In the genomic region with DNA sequence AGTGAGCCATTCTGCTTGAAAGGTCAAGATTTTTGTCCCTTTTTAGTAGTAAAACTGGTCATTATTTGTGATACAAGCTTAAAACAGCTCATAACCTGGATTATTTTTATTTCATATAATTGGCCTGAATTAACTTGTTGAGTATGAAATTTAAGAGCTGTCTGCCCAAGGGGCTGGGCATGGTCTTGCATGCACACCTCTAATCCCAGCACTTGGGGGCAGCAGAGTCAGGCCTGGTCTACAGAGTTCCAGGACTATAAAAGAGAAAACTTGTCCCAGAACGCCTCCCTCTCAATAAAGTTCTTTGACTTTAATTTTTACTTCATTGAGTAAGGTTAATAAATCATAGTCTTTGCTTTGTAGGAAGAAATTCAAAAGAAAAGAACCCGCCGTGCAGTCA, we compare ENCODE assay signal across 8 mouse cellular contexts. TPM values are rescaled to one million over a fixed set of nuclear protein-coding genes. Genes with fewer than 3 reads are reported as not detected.
DNase-seq lines count a peak whose midpoint lies in the region; ATAC-seq and TF ChIP-seq lines count a peak whose summit lies in the region.

No protein-coding gene starts in this region.

- ATAC-seq in forebrain, embryonic 11.5 days (replicated peaks; ENCODE audit: low FRiP score) = no peak
- no peak for ATAC-seq in forebrain, embryonic 12.5 days (ENCODE audit: low FRiP score)
- no peak for ATAC-seq in neural tube, embryonic 11.5 days (ENCODE audit: insufficient read depth, low FRiP score, low TSS enrichment)
- peak; percentile 30 for ATAC-seq in common myeloid progenitor, adult 5-6 weeks (replicated peaks; ENCODE audit: low read depth, poor library complexity, severe bottlenecking)
- no peak for ATAC-seq in liver, embryonic 13.5 days (ENCODE audit: low read depth)

- TF ChIP-seq POLR2A in thymus, adult 2 months (IDR thresholded peaks at IDR 0.05; ENCODE audit: control insufficient read depth, extremely low read depth, insufficient read depth, low read length, poor library complexity) = no peak

- intact Hi-C loops in left cerebral cortex, postnatal 36 days (cut with DNase I) = loop anchor here (5.0 kb wide), 1 partner anchor 37 kb away; a partner anchor contains a TSS

- WGBS in forebrain, embryonic 11.5 days = 85% methylated on average over 3 of the region's 3 CpGs
- WGBS in forebrain, embryonic 12.5 days = 78% methylated on average over 3 of the region's 3 CpGs
- 88% methylated on average over 3 of the region's 3 CpGs for WGBS in neural tube, embryonic 11.5 days
- 87% methylated on average over 3 of the region's 3 CpGs for WGBS in liver, embryonic 13.5 days (ENCODE audit: insufficient replicate concordance)
- 84% methylated on average over 3 of the region's 3 CpGs for WGBS in thymus, adult 2 months

- no peaks in the 10 kb centered on the region for H3K27me3 ChIP-seq in forebrain, embryonic 11.5 days (ENCODE audit: control insufficient read depth, insufficient read depth, low read length)
- no peaks in the 10 kb centered on the region for H3K27me3 ChIP-seq in forebrain, embryonic 12.5 days
- H3K27me3 ChIP-seq in neural tube, embryonic 11.5 days (ENCODE audit: control insufficient read depth, insufficient read depth, low read length) = no peaks in the 10 kb centered on the region
- H3K27me3 ChIP-seq in liver, embryonic 13.5 days = no peaks in the 10 kb centered on the region
- no peaks in the 10 kb centered on the region for H3K27me3 ChIP-seq in thymus, adult 2 months (ENCODE audit: control insufficient read depth, insufficient read depth, low read length)

- no peak overlapping the region for H3K4me3 ChIP-seq in forebrain, embryonic 11.5 days (ENCODE audit: low read depth, low read length)
- H3K4me3 ChIP-seq in forebrain, embryonic 12.5 days (replicated peaks) = no peak overlapping the region
- no peak overlapping the region for H3K4me3 ChIP-seq in neural tube, embryonic 11.5 days (ENCODE audit: low read depth, low read length)
- no peak overlapping the region; the same call in 1 of the 2 replicates for H3K4me3 ChIP-seq in liver, embryonic 13.5 days (replicated peaks)
- no peak overlapping the region for H3K4me3 ChIP-seq in thymus, adult 2 months (ENCODE audit: control insufficient read depth, insufficient read depth, low read length)

- H3K4me1 ChIP-seq in forebrain, embryonic 11.5 days (replicated peaks; ENCODE audit: control insufficient read depth, insufficient read depth, low read length) = peaks cover 10% of the 10 kb centered on the region
- H3K4me1 ChIP-seq in forebrain, embryonic 12.5 days = peaks cover 13% of the 10 kb centered on the region
- H3K4me1 ChIP-seq in neural tube, embryonic 11.5 days (ENCODE audit: control insufficient read depth, insufficient read depth, low read length) = peaks cover 7% of the 10 kb centered on the region
- peaks cover 69% of the 10 kb centered on the region for H3K4me1 ChIP-seq in liver, embryonic 13.5 days (replicated peaks)
- H3K4me1 ChIP-seq in thymus, adult 2 months (replicated peaks; ENCODE audit: control insufficient read depth, insufficient read depth, low read length) = peaks cover 2% of the 10 kb centered on the region; the same call in 1 of the 2 replicates

- H3K9ac ChIP-seq in forebrain, embryonic 11.5 days (ENCODE audit: low read length) = no peak overlapping the region
- H3K9ac ChIP-seq in forebrain, embryonic 12.5 days = no peak overlapping the region
- no peak overlapping the region for H3K9ac ChIP-seq in neural tube, embryonic 11.5 days (ENCODE audit: low read length)
- H3K9ac ChIP-seq in liver, embryonic 13.5 days = 0 out of 2 replicates have a peak overlapping the region, but pooled peaks have one; percentile 40

- no peak for TF ChIP-seq CTCF in thymus, adult 2 months (IDR thresholded peaks at IDR 0.05; ENCODE audit: borderline replicate concordance, control insufficient read depth, extremely low read depth, insufficient read depth, low read length, poor library complexity)

- DNase-seq in forebrain, embryonic 11.5 days (ENCODE audit: low spot score) = peak; percentile 54
- peak; percentile 40 for DNase-seq in neural tube, embryonic 11.5 days (ENCODE audit: low spot score)
- no peak for DNase-seq in neural tube, embryonic 10.5 days (ENCODE audit: extremely low spot score, low spot score)
- DNase-seq in liver, embryonic 13.5 days = peak; percentile 33
- peak; percentile 56 for DNase-seq in thymus, adult 2 months
- DNase-seq in left cerebral cortex, postnatal 36 days (ENCODE audit: low spot score in 2 of 2) = no peak

- H3K9me3 ChIP-seq in forebrain, embryonic 11.5 days (ENCODE audit: control insufficient read depth, low read length) = no peaks in the 10 kb centered on the region
- H3K9me3 ChIP-seq in forebrain, embryonic 12.5 days = no peaks in the 10 kb centered on the region
- no peaks in the 10 kb centered on the region for H3K9me3 ChIP-seq in neural tube, embryonic 11.5 days (ENCODE audit: control insufficient read depth, low read length)
- H3K9me3 ChIP-seq in liver, embryonic 13.5 days (replicated peaks) = no peaks in the 10 kb centered on the region

- H3K27ac ChIP-seq in forebrain, embryonic 11.5 days (ENCODE audit: low read depth, low read length) = no peak overlapping the region
- no peak overlapping the region for H3K27ac ChIP-seq in forebrain, embryonic 12.5 days
- no peak overlapping the region for H3K27ac ChIP-seq in neural tube, embryonic 11.5 days (ENCODE audit: low read depth, low read length)
- 0 out of 2 replicates have a peak overlapping the region, but pooled peaks have one; percentile 1 for H3K27ac ChIP-seq in liver, embryonic 13.5 days
- no peak overlapping the region for H3K27ac ChIP-seq in thymus, adult 2 months (ENCODE audit: control insufficient read depth, insufficient read depth, low read length)

- peaks cover 14% of the 10 kb centered on the region; the same call in 1 of the 2 replicates for H3K36me3 ChIP-seq in forebrain, embryonic 11.5 days (ENCODE audit: control insufficient read depth, insufficient read depth, low read length)
- peaks cover 34% of the 10 kb centered on the region for H3K36me3 ChIP-seq in forebrain, embryonic 12.5 days (replicated peaks)
- H3K36me3 ChIP-seq in neural tube, embryonic 11.5 days (ENCODE audit: control insufficient read depth, insufficient read depth, low read length) = peaks cover 11% of the 10 kb centered on the region
- H3K36me3 ChIP-seq in liver, embryonic 13.5 days = peaks cover 52% of the 10 kb centered on the region
- peaks cover 37% of the 10 kb centered on the region for H3K36me3 ChIP-seq in thymus, adult 2 months (ENCODE audit: control insufficient read depth, insufficient read depth, low read length)

- no peak overlapping the region for H3K4me2 ChIP-seq in forebrain, embryonic 11.5 days (ENCODE audit: low read depth, low read length, severe bottlenecking)
- no peak overlapping the region for H3K4me2 ChIP-seq in forebrain, embryonic 12.5 days
- H3K4me2 ChIP-seq in neural tube, embryonic 11.5 days (ENCODE audit: low read depth) = no peak overlapping the region
- H3K4me2 ChIP-seq in liver, embryonic 13.5 days = peak overlapping the region; percentile 42; the same call in 1 of the 2 replicates

RNA-seq across cellular contexts. Expression of a gene that starts 3.1 kb away (rescaled TPM):
- 718 and 776 TPM in 2 replicates for polyA plus RNA-seq in forebrain, embryonic 11.5 days (2014; fragmentation: Nextera tagmentation; extraction: Ambion mirVana)
- polyA plus RNA-seq in forebrain, embryonic 12.5 days (2016; fragmentation: Nextera tagmentation; extraction: Ambion mirVana) = 711 and 747 TPM in 2 replicates
- polyA plus RNA-seq in neural tube, embryonic 11.5 days (2014; fragmentation: Nextera tagmentation; extraction: Ambion mirVana) = 690 and 753 TPM in 2 replicates
- 1,507 and 2,166 TPM in 2 replicates for total RNA-seq in common myeloid progenitor, adult 5-6 weeks (2017)
- 547 and 605 TPM in 2 replicates for polyA plus RNA-seq in liver, embryonic 13.5 days (2015; fragmentation: Nextera tagmentation; extraction: Ambion mirVana)
- polyA plus RNA-seq in thymus, adult 2 months (2012; rRNA removed) = 151 and 184 TPM in 2 replicates
- 100 to 1,000 TPM; 384 to 396 TPM for total RNA-seq in left cerebral cortex, postnatal 36 days (2021)

RNA-seq across cellular contexts. Expression of a gene that starts 4.5 kb away (rescaled TPM):
- 19.1 and 21.7 TPM in 2 replicates for polyA plus RNA-seq in forebrain, embryonic 11.5 days (2014; fragmentation: Nextera tagmentation; extraction: Ambion mirVana)
- polyA plus RNA-seq in forebrain, embryonic 12.5 days (2016; fragmentation: Nextera tagmentation; extraction: Ambion mirVana) = 19.6 and 20.4 TPM in 2 replicates
- 15.3 and 16.9 TPM in 2 replicates for polyA plus RNA-seq in neural tube, embryonic 11.5 days (2014; fragmentation: Nextera tagmentation; extraction: Ambion mirVana)
- total RNA-seq in common myeloid progenitor, adult 5-6 weeks (2017) = 42.4 and 49.9 TPM in 2 replicates
- 10.9 and 13.1 TPM in 2 replicates for polyA plus RNA-seq in liver, embryonic 13.5 days (2015; fragmentation: Nextera tagmentation; extraction: Ambion mirVana)
- 6.1 and 7.1 TPM in 2 replicates for polyA plus RNA-seq in thymus, adult 2 months (2012; rRNA removed)
- 10 to 100 TPM; 41.7 to 49.3 TPM for total RNA-seq in left cerebral cortex, postnatal 36 days (2021)

RNA-seq across cellular contexts. Expression of a gene that starts 34.5 kb away (rescaled TPM):
- 17.9 and 20.5 TPM in 2 replicates for polyA plus RNA-seq in forebrain, embryonic 11.5 days (2014; fragmentation: Nextera tagmentation; extraction: Ambion mirVana)
- 19.9 and 22.9 TPM in 2 replicates for polyA plus RNA-seq in forebrain, embryonic 12.5 days (2016; fragmentation: Nextera tagmentation; extraction: Ambion mirVana)
- 16.5 and 19.6 TPM in 2 replicates for polyA plus RNA-seq in neural tube, embryonic 11.5 days (2014; fragmentation: Nextera tagmentation; extraction: Ambion mirVana)
- 20.2 and 24.9 TPM in 2 replicates for total RNA-seq in common myeloid progenitor, adult 5-6 weeks (2017)
- polyA plus RNA-seq in liver, embryonic 13.5 days (2015; fragmentation: Nextera tagmentation; extraction: Ambion mirVana) = 5.7 and 6.5 TPM in 2 replicates
- polyA plus RNA-seq in thymus, adult 2 months (2012; rRNA removed) = 17.4 and 19.3 TPM in 2 replicates
- total RNA-seq in left cerebral cortex, postnatal 36 days (2021) = 10 to 100 TPM; 11.3 to 14.7 TPM

Comparison
In these comparisons a context has a peak if more than half of its experiments do, and no peak if none do; other contexts are left out.
1. DNase-seq: peak in forebrain, embryonic 11.5 days (single experiment), neural tube, embryonic 11.5 days (single experiment), liver, embryonic 13.5 days (single experiment) and thymus, adult 2 months (single experiment); none in neural tube, embryonic 10.5 days (single experiment) and left cerebral cortex, postnatal 36 days (0 of 2).